Comparison of ENCODE assay signal across 7 mouse cellular contexts in genomic region chr9:44239447-44239846, GRCm38 (mm10). TPM values are rescaled to one million over a fixed set of nuclear protein-coding genes. Genes with fewer than 3 reads are reported as not detected.
A peak's percentile ranks its signal among the peaks of the same experiment; 100 is the strongest.
DNase-seq lines count a peak whose midpoint lies in the region; ATAC-seq and TF ChIP-seq lines count a peak whose summit lies in the region.

No protein-coding gene starts in this region.

- H3K36me3 ChIP-seq in kidney, postnatal 0 days (ENCODE audit: insufficient read depth, low read length) = no peaks in the 10 kb centered on the region
- no peaks in the 10 kb centered on the region for H3K36me3 ChIP-seq in kidney, embryonic 14.5 days (ENCODE audit: control insufficient read depth, insufficient read depth, low read length)
- H3K36me3 ChIP-seq in embryonic facial prominence, embryonic 11.5 days (replicated peaks; ENCODE audit: control insufficient read depth, insufficient read depth, low read depth, low read length) = no peaks in the 10 kb centered on the region
- no peaks in the 10 kb centered on the region for H3K36me3 ChIP-seq in limb, embryonic 11.5 days (ENCODE audit: control insufficient read depth, insufficient read depth, low read length)

- no peaks in the 10 kb centered on the region for H3K4me1 ChIP-seq in kidney, postnatal 0 days (replicated peaks; ENCODE audit: insufficient read depth, low read length)
- H3K4me1 ChIP-seq in kidney, embryonic 14.5 days (ENCODE audit: control insufficient read depth, insufficient read depth, low read length) = peaks cover 9% of the 10 kb centered on the region; the same call in 1 of the 2 replicates
- no peaks in the 10 kb centered on the region for H3K4me1 ChIP-seq in embryonic facial prominence, embryonic 11.5 days (ENCODE audit: control insufficient read depth, insufficient read depth, low read length)
- H3K4me1 ChIP-seq in limb, embryonic 11.5 days (ENCODE audit: control insufficient read depth, insufficient read depth, low read length) = no peaks in the 10 kb centered on the region

- no peak overlapping the region for H3K9ac ChIP-seq in kidney, postnatal 0 days (ENCODE audit: low read depth, low read length)
- H3K9ac ChIP-seq in kidney, embryonic 14.5 days (ENCODE audit: low read depth, low read length) = no peak overlapping the region
- H3K9ac ChIP-seq in embryonic facial prominence, embryonic 11.5 days (replicated peaks; ENCODE audit: low read length) = no peak overlapping the region
- H3K9ac ChIP-seq in limb, embryonic 11.5 days (ENCODE audit: low read length) = no peak overlapping the region

- H3K27me3 ChIP-seq in kidney, postnatal 0 days (ENCODE audit: insufficient read depth, low read length) = no peaks in the 10 kb centered on the region
- H3K27me3 ChIP-seq in kidney, embryonic 14.5 days (ENCODE audit: control insufficient read depth, insufficient read depth, low read length) = no peaks in the 10 kb centered on the region
- H3K27me3 ChIP-seq in embryonic facial prominence, embryonic 11.5 days (ENCODE audit: control insufficient read depth, insufficient read depth, low read length) = no peaks in the 10 kb centered on the region
- H3K27me3 ChIP-seq in limb, embryonic 11.5 days (ENCODE audit: control insufficient read depth, insufficient read depth, low read length) = no peaks in the 10 kb centered on the region

- TF ChIP-seq CTCF in kidney, postnatal 0 days (IDR thresholded peaks at IDR 0.05; ENCODE audit: low read depth) = peak; percentile 86

- 15% methylated on average over 5 of the region's 5 CpGs for WGBS in kidney, postnatal 0 days
- WGBS in kidney, embryonic 14.5 days = 10% methylated on average over 5 of the region's 5 CpGs
- 15% methylated on average over 5 of the region's 5 CpGs for WGBS in embryonic facial prominence, embryonic 11.5 days
- WGBS in limb, embryonic 11.5 days = 12% methylated on average over 5 of the region's 5 CpGs

- no peak overlapping the region for H3K27ac ChIP-seq in kidney, postnatal 0 days
- H3K27ac ChIP-seq in kidney, embryonic 14.5 days (ENCODE audit: low read depth, low read length) = no peak overlapping the region
- H3K27ac ChIP-seq in embryonic facial prominence, embryonic 11.5 days (replicated peaks; ENCODE audit: low read depth, low read length) = no peak overlapping the region
- H3K27ac ChIP-seq in limb, embryonic 11.5 days (replicated peaks; ENCODE audit: low read depth, low read length) = no peak overlapping the region

- peak; percentile 86 for DNase-seq in kidney, postnatal 0 days (ENCODE audit: low spot score)
- peak; percentile 51 to 65 for DNase-seq in CD8-positive naive resting alpha-beta T cell, adult 2 months (ENCODE audit: low read depth in 2 of 2, low spot score in 2 of 2)
- peak; percentile 61 for DNase-seq in T-cell, adult 2 months (ENCODE audit: low spot score)
- peak; percentile 89 for DNase-seq in embryonic facial prominence, embryonic 11.5 days (ENCODE audit: low spot score)
- DNase-seq in limb, embryonic 11.5 days (ENCODE audit: low spot score) = peak; percentile 81
- DNase-seq in retina, embryonic 14.5 days (ENCODE audit: low spot score) = peak; percentile 90

- no peaks in the 10 kb centered on the region for H3K9me3 ChIP-seq in kidney, postnatal 0 days (replicated peaks; ENCODE audit: low read length)
- no peaks in the 10 kb centered on the region for H3K9me3 ChIP-seq in kidney, embryonic 14.5 days (ENCODE audit: control insufficient read depth, low read length)
- H3K9me3 ChIP-seq in embryonic facial prominence, embryonic 11.5 days (replicated peaks; ENCODE audit: control insufficient read depth, low read length) = no peaks in the 10 kb centered on the region
- H3K9me3 ChIP-seq in limb, embryonic 11.5 days (ENCODE audit: control insufficient read depth, low read length) = no peaks in the 10 kb centered on the region

- H3K4me3 ChIP-seq in kidney, postnatal 0 days (replicated peaks; ENCODE audit: low read depth, low read length) = no peak overlapping the region
- H3K4me3 ChIP-seq in kidney, embryonic 14.5 days (ENCODE audit: low read length) = no peak overlapping the region
- H3K4me3 ChIP-seq in embryonic facial prominence, embryonic 11.5 days (ENCODE audit: low read depth, low read length) = no peak overlapping the region
- H3K4me3 ChIP-seq in limb, embryonic 11.5 days (ENCODE audit: low read depth, low read length) = no peak overlapping the region

- H3K4me2 ChIP-seq in kidney, postnatal 0 days (ENCODE audit: low read length) = no peak overlapping the region
- no peak overlapping the region for H3K4me2 ChIP-seq in kidney, embryonic 14.5 days (replicated peaks; ENCODE audit: low read depth, low read length)
- no peak overlapping the region for H3K4me2 ChIP-seq in embryonic facial prominence, embryonic 11.5 days (ENCODE audit: low read depth, low read length)
- no peak overlapping the region for H3K4me2 ChIP-seq in limb, embryonic 11.5 days (ENCODE audit: low read depth, severe bottlenecking)

- no peak for ATAC-seq in kidney, postnatal 0 days (replicated peaks; ENCODE audit: low FRiP score, low read depth)
- no peak for ATAC-seq in kidney, embryonic 14.5 days (ENCODE audit: low FRiP score, low TSS enrichment)
- no peak for ATAC-seq in embryonic facial prominence, embryonic 11.5 days (replicated peaks; ENCODE audit: insufficient number of reproducible peaks, low FRiP score, low TSS enrichment, low read depth)
- ATAC-seq in limb, embryonic 11.5 days (ENCODE audit: insufficient number of reproducible peaks, low FRiP score, low TSS enrichment, low read depth) = no peak

RNA-seq across cellular contexts. Expression of gene Ccdc153, which starts 1.0 kb away (rescaled TPM):
- not detected in 2 replicates for polyA plus RNA-seq in kidney, postnatal 0 days (2015; fragmentation: Nextera tagmentation; extraction: Ambion mirVana)
- not detected in 2 replicates for polyA plus RNA-seq in kidney, embryonic 14.5 days (2014; fragmentation: Nextera tagmentation; extraction: Ambion mirVana)
- polyA plus RNA-seq in embryonic facial prominence, embryonic 11.5 days (2014; fragmentation: Nextera tagmentation; extraction: Ambion mirVana) = not detected in 2 replicates
- polyA plus RNA-seq in limb, embryonic 11.5 days (2014; fragmentation: Nextera tagmentation; extraction: Ambion mirVana) = not detected in 2 replicates

RNA-seq across cellular contexts. Expression of gene Cbl, which starts 5.6 kb away (rescaled TPM):
- polyA plus RNA-seq in kidney, postnatal 0 days (2015; fragmentation: Nextera tagmentation; extraction: Ambion mirVana) = 9.9 and 10.4 TPM in 2 replicates
- polyA plus RNA-seq in kidney, embryonic 14.5 days (2014; fragmentation: Nextera tagmentation; extraction: Ambion mirVana) = 14.8 and 27.9 TPM in 2 replicates
- polyA plus RNA-seq in embryonic facial prominence, embryonic 11.5 days (2014; fragmentation: Nextera tagmentation; extraction: Ambion mirVana) = 16.4 and 17.4 TPM in 2 replicates
- polyA plus RNA-seq in limb, embryonic 11.5 days (2014; fragmentation: Nextera tagmentation; extraction: Ambion mirVana) = 19.2 and 21.7 TPM in 2 replicates

RNA-seq across cellular contexts. Expression of gene Pdzd3, which starts 11.8 kb away (rescaled TPM):
- 16.0 and 16.7 TPM in 2 replicates for polyA plus RNA-seq in kidney, postnatal 0 days (2015; fragmentation: Nextera tagmentation; extraction: Ambion mirVana)
- 1.9 and 4.2 TPM in 2 replicates for polyA plus RNA-seq in kidney, embryonic 14.5 days (2014; fragmentation: Nextera tagmentation; extraction: Ambion mirVana)
- polyA plus RNA-seq in embryonic facial prominence, embryonic 11.5 days (2014; fragmentation: Nextera tagmentation; extraction: Ambion mirVana) = not detected in 2 replicates
- 0.08 TPM in 1 of 2 replicates, not detected in the other for polyA plus RNA-seq in limb, embryonic 11.5 days (2014; fragmentation: Nextera tagmentation; extraction: Ambion mirVana)

RNA-seq across cellular contexts. Expression of gene Nlrx1, which starts 29.0 kb away (rescaled TPM):
- polyA plus RNA-seq in kidney, postnatal 0 days (2015; fragmentation: Nextera tagmentation; extraction: Ambion mirVana) = 6.8 and 7.2 TPM in 2 replicates
- polyA plus RNA-seq in kidney, embryonic 14.5 days (2014; fragmentation: Nextera tagmentation; extraction: Ambion mirVana) = 3.2 and 5.6 TPM in 2 replicates
- 2.6 TPM in 2 replicates for polyA plus RNA-seq in embryonic facial prominence, embryonic 11.5 days (2014; fragmentation: Nextera tagmentation; extraction: Ambion mirVana)
- polyA plus RNA-seq in limb, embryonic 11.5 days (2014; fragmentation: Nextera tagmentation; extraction: Ambion mirVana) = 2.7 and 3.0 TPM in 2 replicates

RNA-seq across cellular contexts. Expression of gene Abcg4, which starts 49.0 kb away (rescaled TPM):
- polyA plus RNA-seq in kidney, postnatal 0 days (2015; fragmentation: Nextera tagmentation; extraction: Ambion mirVana) = 1.0 and 1.6 TPM in 2 replicates
- polyA plus RNA-seq in kidney, embryonic 14.5 days (2014; fragmentation: Nextera tagmentation; extraction: Ambion mirVana) = 1.5 and 2.7 TPM in 2 replicates
- 1.6 and 2.0 TPM in 2 replicates for polyA plus RNA-seq in embryonic facial prominence, embryonic 11.5 days (2014; fragmentation: Nextera tagmentation; extraction: Ambion mirVana)
- 3.4 and 3.7 TPM in 2 replicates for polyA plus RNA-seq in limb, embryonic 11.5 days (2014; fragmentation: Nextera tagmentation; extraction: Ambion mirVana)
